Mouse (Mus musculus) right cerebral cortex, postnatal 36 days (tissue): Measurements from ENCODE around the gene Tma7.
A peak's percentile ranks its signal among the peaks of the same experiment; 100 is the strongest.

Experiments
- DNase-seq, 2 experiments: peaks; one replicate each; pipeline ENCODE4 v3.0.0; 2022; ENCODE audit warnings: low spot score in 2 of 2, mixed read lengths in 1 of 2

Gene Tma7

DNA sequence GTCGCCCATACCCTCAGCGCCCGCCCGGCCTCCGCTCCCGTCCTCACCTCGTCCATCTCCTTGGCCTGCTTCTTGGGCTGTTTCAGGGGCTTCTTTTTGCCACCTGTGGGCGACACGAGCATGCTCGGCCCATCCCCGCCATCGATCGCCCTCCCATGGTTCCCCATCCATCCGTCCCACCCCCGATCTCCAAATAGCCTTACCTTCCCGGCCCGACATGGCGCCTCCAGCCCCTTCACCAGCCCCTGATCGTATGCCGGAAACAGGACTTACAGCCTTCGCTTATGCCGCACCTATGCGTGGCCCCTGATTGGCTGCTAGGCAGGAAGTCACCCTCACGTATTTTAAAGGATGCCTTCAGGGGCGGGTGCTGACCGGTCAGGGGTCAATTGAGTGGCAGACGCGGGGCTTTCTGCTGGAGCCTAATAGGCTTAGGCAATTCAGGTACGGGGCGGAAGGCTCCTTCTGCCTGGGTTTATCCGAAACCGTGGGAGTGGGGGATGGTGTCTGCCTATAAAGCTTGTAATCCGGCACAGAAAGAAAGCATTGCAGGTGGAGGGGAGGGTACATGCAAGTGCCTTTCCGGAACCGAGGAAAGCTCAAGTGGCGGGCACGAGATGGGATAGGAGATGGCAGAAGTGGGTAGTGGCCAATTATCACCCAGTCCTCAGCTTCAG lies at the start of gene Tma7, which contains the start of gene Ccdc51:
Gene Tma7 (minus strand): TSS at position 464 of the 677 bp plus-strand sequence.
Gene Ccdc51 (plus strand): TSS at position 370 of the 677 bp plus-strand sequence.
- DNase-seq = peak; percentile 89 to 91

DNA sequence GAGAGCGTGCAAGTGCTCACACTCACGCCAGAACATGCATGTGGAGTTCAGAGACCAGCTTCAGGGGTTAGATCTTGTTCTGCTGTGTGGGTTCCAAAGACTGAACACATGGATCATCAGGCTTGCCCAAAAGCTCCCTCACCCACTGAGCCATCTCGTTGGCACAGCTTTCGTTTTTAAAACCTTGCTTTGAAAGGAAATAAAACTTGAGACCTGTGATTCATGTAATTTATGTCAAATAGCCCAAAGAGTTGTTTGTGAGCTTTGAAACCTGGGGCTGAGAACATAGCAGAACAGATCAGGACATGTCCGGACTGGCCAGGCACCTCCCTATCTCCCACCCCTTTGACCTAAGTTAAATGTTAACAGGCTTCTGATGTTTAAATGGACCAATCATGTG lies 47.7 kb upstream of the Tma7 start:
- DNase-seq = no peak

DNA sequence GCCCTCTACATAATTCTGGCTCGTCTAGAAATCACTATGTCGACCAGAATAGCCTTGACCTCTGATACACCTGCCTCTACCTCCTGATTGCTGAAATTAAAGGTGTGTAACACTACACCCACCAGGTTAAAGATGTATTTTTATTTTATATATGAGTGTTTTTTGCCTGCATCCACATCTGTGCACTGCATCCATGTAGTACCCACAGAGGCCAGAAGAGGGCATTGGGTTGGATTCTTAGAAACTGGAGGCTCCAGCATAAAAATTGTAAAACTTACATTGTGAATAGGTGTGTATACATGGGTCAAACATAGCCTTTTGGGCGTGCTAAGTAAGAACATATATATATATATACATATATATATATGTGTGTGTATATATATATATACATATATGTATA lies 45.8 kb upstream of the Tma7 start:
- no peak for DNase-seq

DNA sequence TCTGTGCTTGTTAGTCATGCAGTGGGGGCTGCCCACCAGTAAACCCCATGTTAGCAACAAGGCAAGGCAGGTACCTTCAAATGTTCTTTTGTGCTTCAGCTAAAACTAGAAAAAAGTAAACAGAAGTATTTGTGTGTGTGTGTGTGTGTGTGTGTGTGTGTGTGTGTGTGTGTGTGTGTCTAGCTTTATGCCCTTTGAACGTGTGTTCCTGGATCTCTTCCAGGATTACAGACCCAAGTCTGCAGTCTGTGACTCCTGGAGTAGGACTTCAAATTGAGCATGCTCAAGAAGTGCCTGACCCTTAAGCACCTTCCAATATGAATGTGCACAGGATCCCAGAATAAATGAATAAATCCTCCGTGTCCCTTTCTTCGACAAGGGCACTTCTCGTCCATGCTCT lies 44.7 kb upstream of the Tma7 start:
- no peak for DNase-seq

DNA sequence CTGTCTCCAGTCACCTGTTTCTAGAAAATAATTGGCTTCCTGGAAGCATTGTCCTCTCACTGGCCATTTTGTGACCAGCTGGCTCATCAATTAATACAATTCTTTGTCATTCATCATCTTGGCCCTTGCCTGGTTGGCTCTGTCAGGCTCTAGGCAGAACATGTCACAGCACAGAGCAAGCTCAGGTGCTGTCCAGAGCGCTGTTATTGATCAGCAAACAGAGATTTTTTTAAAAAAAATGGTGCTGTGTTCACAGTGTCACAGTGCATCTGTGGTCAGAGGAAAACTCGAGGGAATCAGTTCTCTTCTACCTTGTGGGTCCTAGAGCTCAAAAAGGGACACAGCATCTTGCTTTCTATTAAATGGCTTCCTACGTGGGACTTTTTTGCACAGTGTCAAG lies 43.1 kb upstream of the Tma7 start:
- DNase-seq = no peak

DNA sequence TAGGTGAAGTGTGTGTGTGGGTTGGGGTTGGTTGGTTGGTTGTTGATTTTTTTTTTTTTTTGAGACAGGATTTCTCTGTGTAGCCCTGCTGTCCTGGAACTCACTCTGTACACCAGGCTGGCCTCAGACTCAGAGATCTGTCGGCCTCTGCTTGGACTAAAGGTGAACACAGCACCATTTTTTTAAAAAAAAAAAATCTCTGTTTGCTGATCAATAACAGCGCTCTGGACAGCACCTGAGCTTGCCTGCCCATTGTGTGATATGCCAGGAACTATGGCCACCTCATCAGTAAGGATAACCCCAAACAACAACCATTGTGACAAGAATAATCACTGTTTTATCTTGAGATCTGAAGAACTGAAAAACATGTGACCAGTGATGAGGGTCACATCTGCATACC lies 42.7 kb upstream of the Tma7 start:
- no peak for DNase-seq

DNA sequence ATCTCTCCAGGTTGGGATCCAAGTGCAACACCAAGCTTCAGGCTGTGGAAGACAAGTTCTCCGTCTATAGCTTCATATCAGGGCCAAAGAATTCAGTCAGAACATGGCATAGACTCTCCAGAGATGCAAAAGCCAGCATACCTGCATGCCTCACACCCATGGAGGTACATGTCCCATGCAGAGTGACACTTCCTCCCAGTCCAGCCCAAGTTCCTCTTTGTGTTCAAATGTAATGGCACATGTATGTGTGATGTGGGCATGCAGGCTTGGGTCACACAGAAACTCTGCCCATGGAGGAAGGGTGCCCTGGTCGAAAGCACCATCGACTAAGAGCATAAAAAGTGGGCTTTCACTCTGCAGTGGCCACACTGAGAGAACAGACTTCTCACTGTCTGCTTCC lies 41.8 kb upstream of the Tma7 start:
- DNase-seq = no peak

DNA sequence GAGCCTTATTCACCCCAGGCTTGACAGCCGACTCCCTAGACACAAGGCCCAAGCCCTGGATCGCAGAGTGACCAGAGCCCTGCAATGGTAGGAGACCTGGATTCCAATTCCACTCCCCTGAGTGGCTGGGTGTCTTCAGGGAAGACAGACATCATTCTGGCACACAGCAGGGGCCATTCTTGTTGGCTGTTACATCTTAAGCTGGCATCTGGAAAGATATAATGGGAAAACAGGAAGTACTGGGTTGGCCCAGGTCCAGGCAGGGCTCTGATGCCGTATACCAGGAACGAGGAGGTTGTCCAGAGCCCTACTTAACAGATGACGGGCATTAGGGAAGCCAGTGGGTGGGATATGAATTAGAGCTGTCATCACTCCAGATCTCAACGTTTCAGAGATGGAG lies 40.9 kb upstream of the Tma7 start:
- no peak for DNase-seq

DNA sequence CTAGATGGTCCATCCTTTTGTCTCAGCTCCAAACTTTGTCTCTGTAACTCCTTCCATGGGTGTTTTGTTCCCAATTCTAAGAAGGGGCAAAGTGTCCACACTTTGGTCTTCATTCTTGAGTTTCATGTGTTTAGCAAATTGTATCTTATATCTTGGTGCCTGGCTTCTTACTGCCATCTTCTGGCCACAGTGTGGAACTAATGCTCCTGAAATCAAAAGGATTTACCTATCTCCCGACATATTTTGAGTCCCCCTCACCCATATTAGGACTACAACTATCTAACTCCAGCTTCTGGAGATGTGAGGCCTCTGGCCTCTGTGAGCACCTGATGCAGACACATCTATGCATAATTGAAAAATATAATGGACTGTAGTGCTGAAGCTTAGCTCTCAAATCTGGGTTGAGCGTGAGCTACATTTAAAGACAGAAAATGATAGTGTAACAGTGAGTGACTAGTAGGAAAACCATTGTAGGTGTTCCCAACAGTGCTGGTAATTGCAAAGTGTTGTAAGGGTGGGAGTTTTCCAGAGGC lies 40.2 kb upstream of the Tma7 start:
- DNase-seq = no peak

DNA sequence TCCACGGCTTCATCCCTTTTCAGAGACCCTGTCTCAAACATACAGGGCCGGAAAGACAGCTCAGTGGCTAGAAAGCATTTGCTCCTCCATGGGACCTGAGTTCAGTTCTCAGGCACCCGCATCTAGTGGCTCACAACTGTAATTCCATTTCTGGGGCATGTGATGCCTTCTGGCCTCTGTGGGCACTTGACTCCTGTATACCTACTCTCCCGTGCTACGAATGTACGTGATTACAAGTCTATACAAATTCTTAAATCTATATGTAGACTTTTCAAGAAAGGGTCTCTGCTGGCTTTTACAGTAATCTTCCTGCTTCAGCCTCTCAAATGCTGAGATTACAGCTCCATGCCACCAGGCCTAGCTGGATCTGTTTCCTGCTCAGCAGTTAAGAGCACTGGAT lies 38.6 kb upstream of the Tma7 start:
- DNase-seq = no peak

DNA sequence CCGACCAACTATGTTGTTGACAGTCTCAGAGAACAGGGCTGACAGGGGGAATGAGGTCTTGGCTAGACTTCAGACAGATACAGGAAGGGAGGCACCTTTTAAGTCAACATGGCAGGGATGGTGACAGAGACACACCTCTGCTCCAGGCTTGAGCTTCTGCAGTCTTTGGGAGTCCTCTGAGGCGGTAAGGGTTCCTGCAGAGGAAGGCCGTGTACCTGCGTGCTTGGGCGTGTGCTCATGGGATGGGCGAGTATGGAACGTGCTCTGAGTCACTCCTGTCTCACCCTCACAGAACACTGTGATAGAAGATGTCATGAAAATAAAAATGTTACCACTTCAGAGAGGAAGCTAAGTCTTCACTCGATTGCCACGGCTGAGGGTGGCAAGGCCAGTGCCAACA lies 37.2 kb upstream of the Tma7 start:
- DNase-seq = no peak

DNA sequence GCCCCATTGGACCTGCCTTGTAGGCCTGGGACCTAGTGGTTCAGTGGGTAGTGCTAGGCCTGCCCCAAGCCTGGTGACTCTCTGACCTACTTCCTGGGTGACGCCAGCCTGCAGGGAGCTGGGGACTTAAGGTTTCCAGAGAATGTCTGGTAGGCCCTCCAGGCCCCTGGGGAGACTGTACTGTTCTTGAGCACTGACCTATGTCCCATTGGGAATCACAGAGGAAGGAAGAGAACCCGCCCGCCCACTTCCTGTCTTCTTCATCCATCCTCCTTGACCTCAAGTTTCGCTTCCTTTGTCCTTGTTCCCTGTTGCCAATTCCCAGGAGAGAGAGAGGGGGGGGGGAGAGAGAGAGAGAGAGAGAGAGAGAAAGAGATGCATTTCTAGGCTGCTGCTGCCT lies 35.7 kb upstream of the Tma7 start:
- DNase-seq = no peak

DNA sequence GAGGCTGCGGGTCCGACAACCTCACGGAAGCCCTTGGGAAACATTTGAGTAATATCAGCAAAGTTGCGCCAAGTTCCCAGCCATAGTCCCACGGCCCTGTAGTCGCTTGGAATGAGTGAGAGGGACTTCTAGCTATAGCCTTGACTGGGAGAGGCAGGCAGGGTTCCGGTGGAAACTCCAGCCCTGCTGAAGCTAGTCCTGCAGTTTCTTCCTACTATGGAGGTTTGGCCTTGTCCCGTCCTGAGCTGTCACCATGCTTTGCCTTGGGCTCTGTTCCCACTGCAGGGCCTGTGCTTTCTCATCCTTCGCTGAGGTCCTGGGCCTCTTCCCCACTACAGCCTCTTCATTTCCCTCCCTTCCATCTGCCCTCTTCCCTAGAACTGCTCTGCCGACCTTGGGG lies 33.8 kb upstream of the Tma7 start:
- DNase-seq = no peak

DNA sequence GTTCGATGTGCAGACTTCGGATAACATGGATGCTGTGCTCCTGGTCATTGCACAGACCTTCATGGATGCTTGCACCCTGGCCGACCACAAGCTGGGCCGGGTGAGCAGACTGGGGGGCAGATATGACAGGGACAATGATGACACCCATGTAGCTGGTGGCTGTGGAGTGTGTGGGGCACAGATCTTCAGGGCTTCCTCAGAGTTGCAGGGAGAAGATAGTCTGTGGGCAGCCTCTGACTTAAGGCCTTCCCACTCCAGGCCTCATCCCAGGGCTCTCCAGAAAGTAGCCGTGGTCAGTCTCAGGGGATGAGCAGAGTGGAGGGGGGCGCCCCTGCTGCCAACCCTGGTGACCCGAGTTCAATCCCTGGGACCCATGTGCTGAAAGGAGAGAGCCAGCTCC lies 32.5 kb upstream of the Tma7 start:
- no peak for DNase-seq

DNA sequence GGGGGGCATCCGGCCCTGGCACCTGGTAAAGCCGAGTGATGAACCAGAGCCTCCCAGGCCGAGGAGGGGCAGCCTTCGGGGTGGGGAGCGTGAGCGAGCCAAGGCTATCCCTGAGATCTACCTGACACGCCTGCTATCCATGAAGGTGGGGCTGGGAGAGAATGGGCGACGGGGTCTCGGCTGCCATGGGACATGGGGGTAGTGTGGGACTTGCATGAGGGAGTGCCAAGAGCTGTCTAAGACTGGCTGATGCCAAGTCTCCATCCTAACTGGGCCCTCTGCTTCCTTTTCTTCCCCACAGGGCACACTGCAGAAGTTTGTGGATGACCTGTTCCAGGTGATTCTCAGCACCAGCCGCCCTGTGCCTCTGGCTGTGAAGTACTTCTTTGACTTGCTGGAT lies 31.9 kb upstream of the Tma7 start:
- DNase-seq = no peak

DNA sequence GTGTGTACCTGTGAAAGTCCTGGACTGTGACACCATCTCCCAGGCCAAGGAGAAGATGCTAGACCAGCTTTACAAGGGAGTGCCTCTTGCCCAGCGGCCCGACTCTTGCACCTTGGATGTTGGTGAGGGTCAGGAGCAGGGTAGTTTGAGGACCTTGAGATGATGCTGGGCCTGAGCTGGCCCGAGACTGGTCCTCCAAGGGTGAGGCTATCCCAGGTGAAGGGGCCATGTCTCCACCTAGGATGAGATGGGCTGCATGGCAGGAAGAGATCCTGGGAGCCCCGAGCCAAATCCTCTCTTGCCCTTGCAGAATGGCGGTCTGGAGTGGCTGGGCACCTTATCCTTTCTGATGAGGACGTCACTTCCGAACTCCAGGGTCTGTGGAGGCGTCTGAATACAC lies 30.9 kb upstream of the Tma7 start:
- DNase-seq = no peak

DNA sequence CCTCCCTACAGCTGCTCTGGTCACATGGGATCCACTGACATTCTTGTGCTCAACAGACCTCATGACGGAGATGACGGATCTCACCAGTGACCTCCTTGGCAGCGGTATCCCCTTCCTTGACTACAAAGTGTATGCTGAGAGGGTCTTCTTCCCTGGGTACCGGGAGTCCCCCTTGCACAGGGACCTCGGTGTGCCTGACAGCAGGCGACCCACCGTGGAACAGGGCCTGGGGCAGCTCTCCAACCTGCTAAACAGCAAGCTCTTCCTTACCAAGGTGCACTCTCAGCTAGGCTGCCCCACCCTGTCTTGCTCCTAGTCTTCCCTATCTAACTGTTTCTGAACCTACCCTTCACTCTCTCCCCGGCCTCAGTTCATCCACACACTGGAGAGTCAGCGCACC lies 29.2 kb upstream of the Tma7 start:
- DNase-seq = no peak

DNA sequence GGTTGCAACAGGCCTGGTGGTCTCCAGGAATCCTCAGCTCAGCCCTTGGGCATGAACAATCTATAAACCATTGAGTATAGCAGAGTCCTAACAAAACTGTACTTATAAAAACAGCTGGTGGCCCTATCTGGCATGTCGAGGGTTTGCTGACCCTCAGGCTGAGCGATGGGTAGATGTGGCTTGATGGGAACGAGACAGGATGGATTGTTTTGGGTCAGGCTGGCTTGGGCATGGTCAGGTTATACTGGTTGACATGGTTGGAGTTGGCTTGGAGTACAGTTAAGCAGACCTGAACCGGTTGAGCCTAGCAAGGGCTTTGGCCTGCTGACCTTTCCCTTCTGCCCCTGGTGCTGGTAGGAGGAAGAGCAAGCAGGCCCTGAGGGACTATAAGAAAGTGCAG lies 28.7 kb upstream of the Tma7 start:
- DNase-seq = no peak

DNA sequence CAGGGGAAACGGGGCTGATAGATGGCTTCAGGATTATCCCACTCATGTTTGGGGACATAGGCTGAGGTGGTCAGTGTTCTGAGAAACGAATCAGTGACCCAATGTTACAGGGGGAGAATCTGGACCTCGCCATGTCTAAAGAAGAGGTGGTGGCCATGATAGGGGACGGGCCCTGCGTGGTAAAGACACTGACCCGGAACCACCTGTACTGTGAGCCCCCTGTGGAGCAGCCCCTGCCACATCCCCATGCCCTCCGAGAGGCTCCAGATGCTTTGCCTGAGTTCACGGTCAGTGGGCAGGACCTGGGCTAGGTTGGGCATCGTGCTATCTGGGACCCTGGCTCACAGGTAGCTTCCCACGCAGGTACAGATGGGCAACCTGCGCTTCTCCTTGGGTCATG lies 27.9 kb upstream of the Tma7 start:
- no peak for DNase-seq

DNA sequence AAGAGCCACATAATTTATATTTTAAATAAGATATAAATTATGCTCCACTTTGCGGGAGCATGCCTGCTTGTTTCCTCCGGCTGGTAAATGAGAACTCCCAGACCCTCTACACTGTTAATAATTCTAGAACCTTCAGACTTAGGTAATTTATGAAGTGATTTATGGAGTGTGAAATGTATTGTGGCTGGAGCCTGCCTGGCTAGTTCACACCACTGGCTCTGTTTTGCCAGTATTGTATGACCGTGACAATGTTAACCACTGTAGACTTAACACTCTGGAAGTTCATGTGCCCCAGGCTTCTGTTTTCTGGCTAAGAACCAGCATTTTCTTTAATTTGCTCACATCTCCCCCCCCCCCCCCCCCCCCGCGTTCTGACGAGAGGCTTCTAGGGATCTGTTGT lies 25.0 kb upstream of the Tma7 start:
- DNase-seq = no peak

DNA sequence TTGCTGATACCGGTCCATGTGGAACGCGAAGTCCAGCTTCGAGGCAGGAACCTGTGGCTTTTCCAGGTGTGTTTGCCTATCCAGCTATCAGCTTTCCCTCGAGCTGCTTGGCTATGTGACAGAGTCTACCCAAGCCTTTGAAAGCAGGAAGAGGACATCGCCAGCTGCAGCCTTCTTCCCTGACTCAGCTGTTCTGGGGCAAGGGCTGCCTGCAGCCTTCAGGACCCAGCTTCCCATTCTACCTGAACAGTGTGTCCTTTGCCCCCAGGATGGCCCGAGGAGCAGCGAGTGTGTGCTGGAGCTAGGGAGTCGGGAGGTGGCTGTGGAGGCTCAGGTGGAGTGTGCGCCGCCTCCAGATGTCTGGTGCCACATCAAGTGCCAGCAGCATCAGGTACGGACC lies 23.3 kb upstream of the Tma7 start:
- no peak for DNase-seq

DNA sequence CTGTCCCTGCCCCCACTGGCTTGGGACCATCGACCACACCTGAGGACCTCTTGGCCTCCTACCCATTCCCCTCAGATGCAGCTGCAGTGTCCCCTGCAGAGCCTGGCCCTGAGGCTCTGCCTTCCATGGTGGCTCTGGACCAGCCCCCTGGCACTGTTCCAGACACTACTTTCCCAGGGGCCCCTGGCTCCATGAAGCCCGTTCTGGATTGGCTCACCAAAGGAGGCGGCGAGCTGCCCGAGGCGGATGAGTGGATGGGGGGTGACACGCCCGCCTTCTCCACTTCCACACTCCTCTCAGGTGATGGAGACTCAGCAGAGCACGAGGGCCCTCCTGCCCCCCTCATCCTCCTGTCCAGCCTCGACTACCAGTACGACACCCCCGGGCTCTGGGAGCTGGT lies 22.6 kb upstream of the Tma7 start:
- no peak for DNase-seq

DNA sequence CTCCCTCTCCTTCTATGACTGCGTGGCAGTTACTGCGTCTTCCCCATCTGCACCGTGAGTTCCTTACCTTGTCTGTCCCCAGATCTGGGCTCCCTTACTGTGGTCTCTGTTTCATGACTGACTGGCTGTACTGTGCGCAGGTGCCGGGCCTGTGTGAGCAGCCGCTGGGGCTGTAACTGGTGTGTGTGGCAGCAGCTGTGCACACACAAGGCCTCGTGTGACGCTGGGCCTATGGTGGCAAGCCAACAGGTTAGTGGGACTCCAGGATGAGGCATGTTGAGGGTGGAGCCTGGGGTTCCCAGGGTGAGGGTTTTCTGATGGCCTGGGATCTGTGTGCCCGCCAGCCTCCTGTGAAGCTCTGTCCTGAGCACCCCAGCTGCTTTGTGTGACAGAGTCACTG lies 21.7 kb upstream of the Tma7 start:
- DNase-seq = no peak

DNA sequence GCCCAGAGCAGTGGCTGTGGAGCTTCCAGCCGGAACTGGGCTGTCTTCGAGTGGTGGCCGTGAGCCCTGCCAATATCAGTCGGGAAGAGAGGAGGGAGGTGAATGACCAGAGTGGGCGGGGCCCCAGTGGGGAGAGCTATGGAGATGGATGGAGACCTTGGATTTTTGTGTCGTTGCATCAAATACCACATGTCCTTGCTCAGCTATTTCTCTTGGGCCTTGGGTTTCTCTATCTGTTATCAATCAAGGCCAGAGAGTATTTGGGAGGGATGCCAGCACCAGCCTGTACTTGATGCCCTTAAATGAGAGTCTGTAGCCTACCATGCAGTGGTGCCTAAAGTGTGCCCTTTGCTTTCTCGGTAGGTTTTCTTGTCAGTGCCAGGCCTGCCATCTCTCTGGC lies 20.9 kb upstream of the Tma7 start:
- DNase-seq = no peak
